Mouse (Mus musculus): Measurements from ENCODE around the gene Comt.

Comt gene

GRCm38 (mm10) chr16:18360151-18360805 lies 66.4 kb downstream of the Comt start:
- no peak for DNase-seq (ENCODE audit: low spot score in 2 of 2)

DNA sequence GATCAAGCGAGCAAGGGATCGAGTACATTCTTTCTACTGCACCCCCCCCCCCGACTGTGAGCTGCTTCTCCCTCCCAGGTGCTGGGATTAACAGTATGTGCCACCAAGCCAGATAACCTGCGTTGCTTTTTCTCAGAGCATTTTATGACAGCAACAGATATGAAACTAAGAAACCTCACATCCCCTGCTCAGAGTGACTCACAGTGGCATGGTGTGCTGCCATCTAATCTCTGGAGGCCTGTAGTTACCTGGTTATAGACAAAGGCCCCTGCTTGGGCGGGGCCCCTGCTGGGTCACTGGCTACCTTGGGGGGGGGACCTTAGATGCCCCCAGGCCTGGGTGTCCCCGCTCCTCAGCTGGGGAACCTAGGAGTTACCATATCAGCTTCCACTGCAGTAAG lies 68.7 kb downstream of the Comt start:
- no peak for DNase-seq (ENCODE audit: low spot score in 2 of 2)

GRCm38 (mm10) chr16:18356961-18357360 lies 69.7 kb downstream of the Comt start:
- DNase-seq (ENCODE audit: low spot score in 2 of 2), result no peak
